In genomic region chr16:92697737-92698611, GRCm38 (mm10) we compare ENCODE assay signal across 8 mouse cellular contexts.
DNase-seq lines count a peak whose midpoint lies in the region; ATAC-seq and TF ChIP-seq lines count a peak whose summit lies in the region.

No protein-coding gene starts in this region.

- peak; percentile 3; the same call in 1 of the 2 replicates for ATAC-seq in embryonic facial prominence, embryonic 14.5 days (ENCODE audit: low read depth)
- ATAC-seq in liver, embryonic 12.5 days = peak; percentile 31
- ATAC-seq in neural tube, embryonic 12.5 days (ENCODE audit: low FRiP score, low read depth) = peak; percentile 48

- TF ChIP-seq POLR2A in ES-Bruce4 (IDR thresholded peaks at IDR 0.05; ENCODE audit: insufficient read depth, low read length) = no peak

- no peak for TF ChIP-seq CTCF in ES-Bruce4 (IDR thresholded peaks at IDR 0.05; ENCODE audit: low read depth, low read length)

- WGBS in embryonic facial prominence, embryonic 14.5 days = under 1% methylated on average over 44 of the region's 48 CpGs
- under 1% methylated on average over 48 of the region's 48 CpGs for WGBS in liver, embryonic 12.5 days (ENCODE audit: insufficient replicate concordance)
- under 1% methylated on average over 48 of the region's 48 CpGs for WGBS in neural tube, embryonic 12.5 days

- no peaks in the 10 kb centered on the region for H3K4me1 ChIP-seq in ES-Bruce4 (ENCODE audit: control insufficient read depth, insufficient read depth, low read length)
- peaks cover 14% of the 10 kb centered on the region for H3K4me1 ChIP-seq in embryonic facial prominence, embryonic 14.5 days (ENCODE audit: control insufficient read depth, insufficient read depth, low read length)
- H3K4me1 ChIP-seq in liver, embryonic 12.5 days = peaks cover 76% of the 10 kb centered on the region
- peaks cover 27% of the 10 kb centered on the region for H3K4me1 ChIP-seq in neural tube, embryonic 12.5 days

- peak overlapping the region; percentile 98 for H3K4me2 ChIP-seq in embryonic facial prominence, embryonic 14.5 days (ENCODE audit: low read depth, low read length)
- H3K4me2 ChIP-seq in liver, embryonic 12.5 days = peak overlapping the region; percentile 100
- peak overlapping the region; percentile 94 for H3K4me2 ChIP-seq in neural tube, embryonic 12.5 days (replicated peaks)

- intact Hi-C loops in heart, postnatal 10 days (cut with DNase I) = loop anchor here (1.0 to 2.0 kb wide), 5 partner anchors 131 to 845 kb away; no protein-coding TSS in a partner anchor

- peak overlapping the region; percentile 83 for H3K4me3 ChIP-seq in ES-Bruce4 (ENCODE audit: low read depth, low read length)
- H3K4me3 ChIP-seq in embryonic facial prominence, embryonic 14.5 days (ENCODE audit: low read depth, low read length) = peak overlapping the region; percentile 61
- peak overlapping the region; percentile 80 for H3K4me3 ChIP-seq in liver, embryonic 12.5 days
- peak overlapping the region; percentile 46 for H3K4me3 ChIP-seq in neural tube, embryonic 12.5 days

- H3K27ac ChIP-seq in ES-Bruce4 (ENCODE audit: insufficient read depth, low read length) = no peak overlapping the region
- peak overlapping the region; percentile 91 for H3K27ac ChIP-seq in embryonic facial prominence, embryonic 14.5 days (replicated peaks; ENCODE audit: low read depth, low read length)
- peak overlapping the region; percentile 93 for H3K27ac ChIP-seq in liver, embryonic 12.5 days
- H3K27ac ChIP-seq in neural tube, embryonic 12.5 days = no peak overlapping the region

- peaks cover 2% of the 10 kb centered on the region; the same call in 1 of the 2 replicates for H3K27me3 ChIP-seq in ES-Bruce4 (ENCODE audit: control insufficient read depth, insufficient read depth, low read length, poor library complexity, severe bottlenecking)
- 0 out of 2 replicates have a peak, but pooled peaks cover 12% of the 10 kb centered on the region for H3K27me3 ChIP-seq in embryonic facial prominence, embryonic 14.5 days (replicated peaks; ENCODE audit: control insufficient read depth, insufficient read depth, low read length)
- peaks cover 25% of the 10 kb centered on the region; the same call in 1 of the 2 replicates for H3K27me3 ChIP-seq in liver, embryonic 12.5 days (replicated peaks)
- H3K27me3 ChIP-seq in neural tube, embryonic 12.5 days (replicated peaks) = peaks cover 80% of the 10 kb centered on the region

- H3K9ac ChIP-seq in ES-Bruce4 (ENCODE audit: low read depth, poor library complexity, severe bottlenecking) = peak overlapping the region; percentile 64
- H3K9ac ChIP-seq in embryonic facial prominence, embryonic 14.5 days (ENCODE audit: low read depth, low read length) = peak overlapping the region; percentile 82
- peak overlapping the region; percentile 93 for H3K9ac ChIP-seq in liver, embryonic 12.5 days
- H3K9ac ChIP-seq in neural tube, embryonic 12.5 days = peak overlapping the region; percentile 51

- peak; percentile 55 for DNase-seq in adrenal gland, postnatal 10 days
- no peak for DNase-seq in adrenal gland, postnatal 4 days (ENCODE audit: low spot score in 2 of 2)
- peak; percentile 75 for DNase-seq in embryonic facial prominence, embryonic 14.5 days (ENCODE audit: low spot score)
- DNase-seq in heart, postnatal 10 days = peak; percentile 48 to 53
- no peak for DNase-seq in yolk sac, embryonic 10.5 days (ENCODE audit: low spot score)

- H3K9me3 ChIP-seq in ES-Bruce4 (replicated peaks; ENCODE audit: control insufficient read depth, insufficient read depth, low read length, poor library complexity, severe bottlenecking) = no peaks in the 10 kb centered on the region
- H3K9me3 ChIP-seq in embryonic facial prominence, embryonic 14.5 days (ENCODE audit: control insufficient read depth, low read length) = no peaks in the 10 kb centered on the region
- H3K9me3 ChIP-seq in liver, embryonic 12.5 days (replicated peaks) = no peaks in the 10 kb centered on the region
- H3K9me3 ChIP-seq in neural tube, embryonic 12.5 days = no peaks in the 10 kb centered on the region

- no peaks in the 10 kb centered on the region for H3K36me3 ChIP-seq in ES-Bruce4 (ENCODE audit: control insufficient read depth, insufficient read depth, low read length, poor library complexity, severe bottlenecking)
- H3K36me3 ChIP-seq in embryonic facial prominence, embryonic 14.5 days (ENCODE audit: control insufficient read depth, insufficient read depth, low read length) = no peaks in the 10 kb centered on the region
- H3K36me3 ChIP-seq in liver, embryonic 12.5 days = no peaks in the 10 kb centered on the region
- no peaks in the 10 kb centered on the region for H3K36me3 ChIP-seq in neural tube, embryonic 12.5 days

- no peak for TF ChIP-seq EP300 in ES-Bruce4 (IDR thresholded peaks at IDR 0.05; ENCODE audit: insufficient read depth, low read depth, low read length)

Comparison
In these comparisons a context has a peak if more than half of its experiments do, and no peak if none do; other contexts are left out.
1. DNase-seq: peak in adrenal gland, postnatal 10 days (single experiment), embryonic facial prominence, embryonic 14.5 days (single experiment) and heart, postnatal 10 days (2 of 2); none in adrenal gland, postnatal 4 days (0 of 2) and yolk sac, embryonic 10.5 days (single experiment).
2. H3K27ac ChIP-seq: peak in embryonic facial prominence, embryonic 14.5 days (single experiment) and liver, embryonic 12.5 days (single experiment); none in ES-Bruce4 (single experiment) and neural tube, embryonic 12.5 days (single experiment).
3. Peak in every context shown above with its lines, with median percentiles within 50 percentile points of each other: H3K4me3 ChIP-seq, H3K9ac ChIP-seq, ATAC-seq and H3K4me2 ChIP-seq.